Mouse (Mus musculus) liver, postnatal 0 days (tissue): ENCODE measurements around the gene Supt4a. TPM values are rescaled to one million over a fixed set of nuclear protein-coding genes. Genes with fewer than 3 reads are reported as not detected.

Experiments
- ATAC-seq: fragments of 200-750 bp; cut with Nextera tagmentation; 2 replicates; pipeline ENCODE4 v1.8.0; 2017; ENCODE audit warnings: mild to moderate bottlenecking, moderate library complexity
- DNase-seq: peaks from one replicate; pipeline ENCODE4 v3.0.0-alpha.2; 2016
- H3K27ac ChIP-seq: fragments of 300-500 bp; sonication (generic); 2 replicates; pipeline ENCODE4 v1.5.1; 2014; ENCODE audit warnings: antibody characterized with exemption, moderate library complexity, mild to moderate bottlenecking, low read depth
- H3K27me3 ChIP-seq: fragments of 300-500 bp; sonication (generic); 2 replicates; pipeline ENCODE4 v1.6.1; 2014; ENCODE audit warnings: low read length, control low read depth, mixed read lengths; ENCODE audit not compliant: insufficient read depth
- H3K36me3 ChIP-seq: fragments of 300-500 bp; sonication (generic); replicated peaks from 2 replicates; pipeline ENCODE4 v1.6.1; 2014; ENCODE audit warnings: mild to moderate bottlenecking, control low read depth, low read length, moderate library complexity, mixed read lengths; ENCODE audit not compliant: insufficient read depth
- H3K4me1 ChIP-seq: fragments of 300-500 bp; sonication (generic); 2 replicates; pipeline ENCODE4 v1.6.1; 2014; ENCODE audit warnings: antibody characterized with exemption, mild to moderate bottlenecking, control low read depth; ENCODE audit not compliant: insufficient read depth
- H3K4me2 ChIP-seq: fragments of 300-500 bp; sonication (generic); 2 replicates; pipeline ENCODE4 v1.6.1; 2014; ENCODE audit warnings: low read depth, mild to moderate bottlenecking, low read length, moderate library complexity, mixed read lengths
- H3K4me3 ChIP-seq: fragments of 300-500 bp; sonication (generic); 2 replicates; pipeline ENCODE4 v1.5.1; 2014; ENCODE audit warnings: low read depth, low read length
- H3K9ac ChIP-seq: fragments of 300-500 bp; sonication (generic); replicated peaks from 2 replicates; pipeline ENCODE4 v1.6.1; 2014; ENCODE audit warnings: mild to moderate bottlenecking, moderate library complexity
- H3K9me3 ChIP-seq: fragments of 300-500 bp; sonication (generic); 2 replicates; pipeline ENCODE4 v1.6.1; 2016; ENCODE audit warnings: mild to moderate bottlenecking, control low read depth, low read length, mixed read lengths
- CTCF ChIP-seq: sonication (generic); IDR thresholded peaks from 2 replicates; pipeline ENCODE4 v1.5.1; 2016; ENCODE audit warnings: antibody characterized with exemption, low read depth
- EP300 ChIP-seq: IDR thresholded peaks from 2 replicates; pipeline ENCODE4 v1.6.1; 2016; ENCODE audit warnings: antibody characterized with exemption, low read depth, mild to moderate bottlenecking
- WGBS: fragments of 180-500 bp; shearing (Covaris S2); extraction: QIAGEN DNeasy Blood & Tissue Kit; methylation state at CpG from one replicate; pipeline ENCODE4 v1.1.7; 2014; ENCODE audit not compliant: insufficient replicate concordance; 5-methylcytosine and 5-hydroxymethylcytosine counted together
- polyA plus RNA-seq: library from polyadenylated mRNA; unstranded; fragments of >200 nt; fragmentation: Nextera tagmentation; extraction: Ambion mirVana; gene quantifications from 2 replicates; pipeline ENCODE4 v1.2.1, GENCODE M21; 2015

The Supt4a gene
- 114 and 120 TPM in 2 replicates for polyA plus RNA-seq

- peak within 1 kb of the TSS; percentile 95 for H3K9ac ChIP-seq
- ATAC-seq = peak; percentile 97
- no peaks in the 10 kb centered on the region for H3K27me3 ChIP-seq
- peak within 1 kb of the TSS; percentile 94 for H3K27ac ChIP-seq
- DNase-seq = peak; percentile 99
- H3K4me2 ChIP-seq = peak within 1 kb of the TSS; percentile 80
- no peaks in the 10 kb centered on the region for H3K9me3 ChIP-seq
- TF ChIP-seq EP300 (peak; percentile 7; the same call in 1 of the 2 replicates), CTCF (no peak)
- under 1% methylated on average over 54 of the region's 57 CpGs for WGBS
- peaks cover 33% of the 10 kb centered on the region for H3K4me1 ChIP-seq
- H3K36me3 ChIP-seq = peaks cover 35% of the 10 kb centered on the region
- peak within 1 kb of the TSS; percentile 93 for H3K4me3 ChIP-seq
Observed at GRCm38 (mm10) chr11:87737175-87737740, at the start of gene Supt4a. Supt4a (plus strand) TSS chr11:87737552.

- Histone ChIP-seq H3K4me1 (peaks cover 40% of the 10 kb centered on the region), H3K27ac (peak overlapping the region; percentile 51), H3K9me3 (no peaks in the 10 kb centered on the region), H3K9ac (0 out of 2 replicates have a peak overlapping the region, but pooled peaks have one; percentile 3), H3K4me2 (peak overlapping the region; percentile 64), H3K27me3 (no peaks in the 10 kb centered on the region), H3K4me3 (no peak overlapping the region), H3K36me3 (no peaks in the 10 kb centered on the region)
- DNase-seq = no peak
- 68% methylated on average over 11 of the region's 11 CpGs for WGBS
- no peak for ATAC-seq
- no peak for TF ChIP-seq EP300
- TF ChIP-seq CTCF = no peak
Observed at GRCm38 (mm10) chr11:87688478-87689203, 48.7 kb upstream of the Supt4a start.

- Histone ChIP-seq H3K4me1 (peaks cover 40% of the 10 kb centered on the region), H3K9me3 (no peaks in the 10 kb centered on the region), H3K4me2 (peak overlapping the region; percentile 64), H3K27ac (peak overlapping the region; percentile 66), H3K9ac (peak overlapping the region; percentile 38; the same call in 1 of the 2 replicates), H3K4me3 (peak overlapping the region; percentile 3; the same call in 1 of the 2 replicates), H3K27me3 (no peaks in the 10 kb centered on the region), H3K36me3 (no peaks in the 10 kb centered on the region)
- DNase-seq (peak; percentile 74), ATAC-seq (peak; percentile 84)
- WGBS = 25% methylated on average over 7 of the region's 7 CpGs
- TF ChIP-seq EP300 (peak; percentile 63; the same call in 1 of the 2 replicates), CTCF (no peak)
Observed at GRCm38 (mm10) chr11:87689402-87689808, 47.9 kb upstream of the Supt4a start.

GRCm38 (mm10) chr11:87690054-87690740, 47.2 kb upstream of the Supt4a start:
- Histone ChIP-seq H3K4me1 (peaks cover 37% of the 10 kb centered on the region), H3K4me2 (peak overlapping the region; percentile 64), H3K9me3 (no peaks in the 10 kb centered on the region), H3K9ac (peak overlapping the region; percentile 32; the same call in 1 of the 2 replicates), H3K27me3 (no peaks in the 10 kb centered on the region), H3K36me3 (no peaks in the 10 kb centered on the region), H3K27ac (peak overlapping the region; percentile 66), H3K4me3 (peak overlapping the region; percentile 3)
- DNase-seq (peak; percentile 62), ATAC-seq (peak; percentile 60)
- TF ChIP-seq EP300 = 0 out of 2 replicates have a peak, but pooled peaks have one; percentile 18
- no peak for TF ChIP-seq CTCF
- 30% methylated on average over 16 of the region's 16 CpGs for WGBS

GRCm38 (mm10) chr11:87697131-87697682, 40.1 kb upstream of the Supt4a start:
- 60% methylated on average over 14 of the region's 14 CpGs for WGBS
- no peaks in the 10 kb centered on the region for H3K9me3 ChIP-seq
- H3K4me1 ChIP-seq = peaks cover 30% of the 10 kb centered on the region
- H3K4me3 ChIP-seq = no peak overlapping the region
- no peaks in the 10 kb centered on the region for H3K27me3 ChIP-seq
- no peak overlapping the region for H3K4me2 ChIP-seq
- DNase-seq = no peak
- H3K27ac ChIP-seq = 0 out of 2 replicates have a peak overlapping the region, but pooled peaks have one; percentile 25
- ATAC-seq = peak; percentile 40
- TF ChIP-seq EP300 (no peak), CTCF (no peak)
- H3K9ac ChIP-seq = no peak overlapping the region
- H3K36me3 ChIP-seq = no peaks in the 10 kb centered on the region

- Histone ChIP-seq H3K27ac (no peak overlapping the region), H3K9me3 (no peaks in the 10 kb centered on the region), H3K4me1 (peaks cover 38% of the 10 kb centered on the region), H3K9ac (no peak overlapping the region), H3K27me3 (no peaks in the 10 kb centered on the region), H3K4me2 (no peak overlapping the region), H3K36me3 (no peaks in the 10 kb centered on the region), H3K4me3 (no peak overlapping the region)
- WGBS = 79% methylated on average over 4 of the region's 4 CpGs
- DNase-seq (no peak), ATAC-seq (no peak)
- TF ChIP-seq CTCF (no peak), EP300 (no peak)
Observed at GRCm38 (mm10) chr11:87698126-87698525, 39.2 kb upstream of the Supt4a start.
